Mouse (Mus musculus) hindbrain, embryonic 15.5 days (tissue): Measurements from ENCODE around the gene Rcc1. TPM values are rescaled to one million over a fixed set of nuclear protein-coding genes. Genes with fewer than 3 reads are reported as not detected.
"Not testable (repeated sequence)": the region's sequence is repeated elsewhere in the genome, so short reads cannot be mapped to it uniquely, and the experiment has no call there.

Experiments
- ATAC-seq: fragments of 200-750 bp; cut with Nextera tagmentation; 2 replicates; pipeline ENCODE4 v1.8.0; 2017; ENCODE audit warnings: low read depth, moderate number of reproducible peaks, moderate TSS enrichment; ENCODE audit not compliant: low FRiP score
- H3K27ac ChIP-seq: fragments of 300-500 bp; sonication (generic); replicated peaks from 2 replicates; pipeline ENCODE4 v1.5.1; 2015; ENCODE audit warnings: mild to moderate bottlenecking, inconsistent platforms
- H3K27me3 ChIP-seq: fragments of 300-500 bp; sonication (generic); 2 replicates; pipeline ENCODE4 v1.6.1; 2015; ENCODE audit warnings: control low read depth, inconsistent platforms
- H3K36me3 ChIP-seq: fragments of 300-500 bp; sonication (generic); 2 replicates; pipeline ENCODE4 v1.6.1; 2015; ENCODE audit warnings: control low read depth, inconsistent platforms
- H3K4me1 ChIP-seq: fragments of 300-500 bp; sonication (generic); replicated peaks from 2 replicates; pipeline ENCODE4 v1.6.1; 2015; ENCODE audit warnings: control low read depth, inconsistent platforms
- H3K4me2 ChIP-seq: fragments of 300-500 bp; sonication (generic); 2 replicates; pipeline ENCODE4 v1.6.1; 2015; ENCODE audit warnings: moderate library complexity, mild to moderate bottlenecking, inconsistent platforms
- H3K4me3 ChIP-seq: fragments of 300-500 bp; sonication (generic); 2 replicates; pipeline ENCODE4 v1.5.1; 2015; ENCODE audit warnings: mild to moderate bottlenecking, inconsistent platforms
- H3K9ac ChIP-seq: fragments of 300-500 bp; sonication (generic); 2 replicates; pipeline ENCODE4 v1.6.1; 2015; ENCODE audit warnings: inconsistent platforms
- H3K9me3 ChIP-seq: fragments of 300-500 bp; sonication (generic); 2 replicates; pipeline ENCODE4 v1.6.1; 2016; ENCODE audit warnings: control low read depth, inconsistent platforms
- WGBS: fragments of 180-500 bp; shearing (Covaris S2); methylation state at CpG from one replicate; pipeline ENCODE4 v1.1.7; 2015; 5-methylcytosine and 5-hydroxymethylcytosine counted together
- polyA plus RNA-seq: library from polyadenylated mRNA; unstranded; fragments of >200 nt; fragmentation: Nextera tagmentation; extraction: Ambion mirVana; gene quantifications from 2 replicates; pipeline ENCODE4 v1.2.1, GENCODE M21; 2015

Gene Rcc1
- polyA plus RNA-seq, 1 experiment from 2014 or later = 35.4 TPM

GRCm38 (mm10) chr4:132308437-132309139 lies 44.8 kb downstream of the Rcc1 start:
- Histone ChIP-seq H3K27ac (peak overlapping the region; percentile 92), H3K9ac (peak overlapping the region; percentile 81), H3K4me1 (peaks cover 12% of the 10 kb centered on the region), H3K27me3 (no peaks in the 10 kb centered on the region), H3K4me3 (peak overlapping the region; percentile 70), H3K4me2 (peak overlapping the region; percentile 59), H3K36me3 (peaks cover 35% of the 10 kb centered on the region), H3K9me3 (no peaks in the 10 kb centered on the region)
- ATAC-seq = peak; percentile 93
- under 1% methylated on average over 41 of the region's 41 CpGs for WGBS

GRCm38 (mm10) chr4:132306004-132306403 lies 47.4 kb downstream of the Rcc1 start:
- no peak overlapping the region for H3K4me2 ChIP-seq
- H3K4me1 ChIP-seq = peaks cover 23% of the 10 kb centered on the region
- H3K9ac ChIP-seq = no peak overlapping the region
- 76% methylated on average over 6 of the region's 6 CpGs for WGBS
- H3K27me3 ChIP-seq = no peaks in the 10 kb centered on the region
- ATAC-seq = no peak
- H3K4me3 ChIP-seq = no peak overlapping the region
- H3K27ac ChIP-seq = no peak overlapping the region
- peaks cover 13% of the 10 kb centered on the region for H3K36me3 ChIP-seq
- no peaks in the 10 kb centered on the region for H3K9me3 ChIP-seq

GRCm38 (mm10) chr4:132305276-132305675 lies 48.1 kb downstream of the Rcc1 start:
- no peaks in the 10 kb centered on the region for H3K27me3 ChIP-seq
- H3K9ac ChIP-seq = no peak overlapping the region
- H3K36me3 ChIP-seq = peaks cover 6% of the 10 kb centered on the region

GRCm38 (mm10) chr4:132303484-132303883 lies 49.9 kb downstream of the Rcc1 start:
- Histone ChIP-seq H3K9ac (peak overlapping the region; percentile 52), H3K4me3 (peak overlapping the region; percentile 47), H3K4me2 (peak overlapping the region; percentile 77), H3K4me1 (peaks cover 11% of the 10 kb centered on the region)
- not testable (repeated sequence) for H3K27me3 ChIP-seq, ATAC-seq, H3K27ac ChIP-seq, H3K9me3 ChIP-seq, H3K36me3 ChIP-seq
- whole genome bisulfite sequencing = 51% methylated on average over 6 of the region's 6 CpGs

More at GRCm38 (mm10) chr4:132305276-132305675, 48.1 kb downstream of the Rcc1 start:
- Histone ChIP-seq H3K27ac (no peak overlapping the region), H3K4me3 (no peak overlapping the region), H3K4me2 (no peak overlapping the region), H3K9me3 (no peaks in the 10 kb centered on the region), H3K4me1 (peaks cover 18% of the 10 kb centered on the region)
- ATAC-seq = no peak
- WGBS = 87% methylated on average over 8 of the region's 8 CpGs

GRCm38 (mm10) chr4:132302939-132303479 lies 50.4 kb downstream of the Rcc1 start, which contains the start of gene Rab42:
Gene Rab42 (minus strand): TSS chr4:132303385.
- 2% methylated on average over 31 of the region's 31 CpGs for WGBS
- Histone ChIP-seq H3K9ac (peak within 1 kb of the TSS; percentile 52), H3K27me3 (no peaks in the 10 kb centered on the region), H3K4me3 (peak within 1 kb of the TSS; percentile 47), H3K4me1 (peaks cover 11% of the 10 kb centered on the region), H3K9me3 (no peaks in the 10 kb centered on the region), H3K27ac (peak within 1 kb of the TSS; percentile 57; the same call in 1 of the 2 replicates), H3K4me2 (peak within 1 kb of the TSS; percentile 77), H3K36me3 (no peaks in the 10 kb centered on the region)
- peak; percentile 70 for ATAC-seq

- Histone ChIP-seq H3K4me2 (peak overlapping the region; percentile 77), H3K9ac (peak overlapping the region; percentile 52; the same call in 1 of the 2 replicates), H3K27me3 (no peaks in the 10 kb centered on the region), H3K4me1 (peaks cover 11% of the 10 kb centered on the region), H3K4me3 (peak overlapping the region; percentile 47), H3K9me3 (no peaks in the 10 kb centered on the region), H3K27ac (peak overlapping the region; percentile 57; the same call in 1 of the 2 replicates), H3K36me3 (no peaks in the 10 kb centered on the region)
- WGBS = 69% methylated on average over 16 of the region's 16 CpGs
- ATAC-seq = no peak
Observed at GRCm38 (mm10) chr4:132301965-132302938, 51.2 kb downstream of the Rcc1 start.

GRCm38 (mm10) chr4:132301486-132301885 lies 51.9 kb downstream of the Rcc1 start:
- Histone ChIP-seq H3K27me3 (no peaks in the 10 kb centered on the region), H3K4me3 (no peak overlapping the region), H3K36me3 (no peaks in the 10 kb centered on the region), H3K9ac (no peak overlapping the region), H3K4me2 (no peak overlapping the region), H3K27ac (no peak overlapping the region), H3K4me1 (peaks cover 11% of the 10 kb centered on the region), H3K9me3 (no peaks in the 10 kb centered on the region)
- no peak for ATAC-seq
- WGBS = 88% methylated on average over 6 of the region's 6 CpGs

GRCm38 (mm10) chr4:132299849-132300248 lies 53.6 kb downstream of the Rcc1 start:
- no peaks in the 10 kb centered on the region for H3K9me3 ChIP-seq
- no peaks in the 10 kb centered on the region for H3K36me3 ChIP-seq
- no peak overlapping the region for H3K27ac ChIP-seq
- H3K9ac ChIP-seq = no peak overlapping the region
- H3K4me2 ChIP-seq = no peak overlapping the region
- WGBS = 76% methylated on average over 1 of the region's 1 CpGs
- H3K4me1 ChIP-seq = peaks cover 11% of the 10 kb centered on the region
- no peak for ATAC-seq
- no peaks in the 10 kb centered on the region for H3K27me3 ChIP-seq
- H3K4me3 ChIP-seq = no peak overlapping the region

GRCm38 (mm10) chr4:132295696-132296390 lies 57.6 kb downstream of the Rcc1 start:
- Histone ChIP-seq H3K9me3 (no peaks in the 10 kb centered on the region), H3K4me3 (no peak overlapping the region), H3K36me3 (peaks cover 23% of the 10 kb centered on the region), H3K4me2 (no peak overlapping the region), H3K9ac (no peak overlapping the region), H3K4me1 (no peaks in the 10 kb centered on the region), H3K27ac (no peak overlapping the region), H3K27me3 (no peaks in the 10 kb centered on the region)
- ATAC-seq = no peak
- WGBS = 49% methylated on average over 8 of the region's 8 CpGs

- Histone ChIP-seq H3K4me1 (no peaks in the 10 kb centered on the region), H3K9ac (no peak overlapping the region), H3K9me3 (no peaks in the 10 kb centered on the region), H3K4me2 (no peak overlapping the region), H3K36me3 (peaks cover 33% of the 10 kb centered on the region), H3K27me3 (no peaks in the 10 kb centered on the region), H3K4me3 (no peak overlapping the region), H3K27ac (no peak overlapping the region)
- no peak for ATAC-seq
- WGBS = 84% methylated on average over 7 of the region's 7 CpGs
Observed at GRCm38 (mm10) chr4:132293682-132294240, 59.6 kb downstream of the Rcc1 start.

GRCm38 (mm10) chr4:132292988-132293387 lies 60.4 kb downstream of the Rcc1 start:
- 36% methylated on average over 4 of the region's 4 CpGs for WGBS
- H3K9ac ChIP-seq = no peak overlapping the region

More at GRCm38 (mm10) chr4:132292988-132293387, 60.4 kb downstream of the Rcc1 start:
- no peak for ATAC-seq
- Histone ChIP-seq H3K4me2 (no peak overlapping the region), H3K9me3 (no peaks in the 10 kb centered on the region), H3K4me3 (no peak overlapping the region), H3K27ac (no peak overlapping the region), H3K27me3 (no peaks in the 10 kb centered on the region), H3K36me3 (peaks cover 33% of the 10 kb centered on the region), H3K4me1 (no peaks in the 10 kb centered on the region)
